Mouse (Mus musculus): ENCODE measurements around the gene Lipf. TPM values are rescaled to one million over a fixed set of nuclear protein-coding genes. Genes with fewer than 3 reads are reported as not detected.

Gene Lipf
- polyA plus RNA-seq, 1 experiment from 2014 or later: not detected

Other genes with a start within 250 kb of the Lipf start
- gene Lipo2, start 209.8 kb upstream of the Lipf start, polyA plus RNA-seq (2014; fragmentation: Nextera tagmentation; extraction: Ambion mirVana): not detected in 2 replicates
- gene Lipo3, start 199.2 kb upstream of the Lipf start, polyA plus RNA-seq (2014; fragmentation: Nextera tagmentation; extraction: Ambion mirVana): 6.8 and 7.6 TPM in 2 replicates
- gene Lipo1, start 173.7 kb upstream of the Lipf start, polyA plus RNA-seq (2014; fragmentation: Nextera tagmentation; extraction: Ambion mirVana): not detected in 2 replicates
- not detected in 2 replicates for gene Lipk, start 47.1 kb downstream of the Lipf start, polyA plus RNA-seq (2014; fragmentation: Nextera tagmentation; extraction: Ambion mirVana)
- not detected in 2 replicates for gene Lipn, start 106.2 kb downstream of the Lipf start, polyA plus RNA-seq (2014; fragmentation: Nextera tagmentation; extraction: Ambion mirVana)
- gene Lipm, start 139.7 kb downstream of the Lipf start, polyA plus RNA-seq (2014; fragmentation: Nextera tagmentation; extraction: Ambion mirVana): not detected in 2 replicates
- 0.16 TPM in 1 of 2 replicates, not detected in the other for gene Ankrd22, start 204.9 kb downstream of the Lipf start, polyA plus RNA-seq (2014; fragmentation: Nextera tagmentation; extraction: Ambion mirVana)
- gene Stambpl1, start 231.0 kb downstream of the Lipf start, polyA plus RNA-seq (2014; fragmentation: Nextera tagmentation; extraction: Ambion mirVana): 11.9 and 12.0 TPM in 2 replicates